Mouse (Mus musculus) liver, embryonic 14 days (tissue): ENCODE measurements around the gene Tescl. TPM values are rescaled to one million over a fixed set of nuclear protein-coding genes. Genes with fewer than 3 reads are reported as not detected.

Experiments
- polyA plus RNA-seq: library from polyadenylated mRNA; depleted of rRNA; stranded (reverse); fragments of >200 nt; gene quantifications from 2 replicates; pipeline ENCODE4 v1.2.3, GENCODE M21; 2012; rRNA removed

Tescl gene
- not detected in 2 replicates for polyA plus RNA-seq

DNA sequence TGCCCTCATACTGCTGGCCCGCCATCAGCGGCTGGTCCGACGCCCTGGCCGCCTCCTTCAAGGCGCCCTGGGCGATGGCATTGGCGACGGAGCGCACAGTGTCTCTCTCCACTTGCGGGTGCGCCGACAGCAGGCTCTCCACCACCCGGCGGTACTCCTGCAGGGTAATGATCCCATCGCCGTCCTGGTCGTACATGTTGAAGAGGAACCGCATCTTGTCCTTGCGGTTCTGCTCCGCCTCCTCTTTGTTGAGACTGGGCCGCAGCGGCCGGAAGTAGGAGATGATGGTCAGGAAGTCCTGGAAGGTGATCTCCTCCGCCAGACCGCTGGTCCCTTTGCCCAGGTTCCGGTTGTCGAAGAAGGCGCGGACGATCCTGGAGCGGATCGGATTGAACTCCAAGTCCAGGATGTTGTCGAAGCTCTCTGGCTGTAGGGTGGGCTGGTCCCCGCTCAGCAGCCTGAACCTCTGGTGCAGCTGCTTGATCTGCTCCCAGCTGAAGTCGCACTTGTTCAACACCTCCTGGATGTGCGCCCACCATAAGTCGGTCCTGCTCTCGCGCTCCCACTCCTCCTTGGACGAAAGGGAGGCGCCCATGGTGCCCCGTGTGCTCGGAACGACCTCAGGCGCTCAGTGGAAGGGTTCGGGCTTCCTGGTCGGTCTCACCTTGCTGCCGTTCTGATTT, at the start of gene Tescl:
Tescl (minus strand) TSS at position 633 of the 683 bp plus-strand sequence.

DNA sequence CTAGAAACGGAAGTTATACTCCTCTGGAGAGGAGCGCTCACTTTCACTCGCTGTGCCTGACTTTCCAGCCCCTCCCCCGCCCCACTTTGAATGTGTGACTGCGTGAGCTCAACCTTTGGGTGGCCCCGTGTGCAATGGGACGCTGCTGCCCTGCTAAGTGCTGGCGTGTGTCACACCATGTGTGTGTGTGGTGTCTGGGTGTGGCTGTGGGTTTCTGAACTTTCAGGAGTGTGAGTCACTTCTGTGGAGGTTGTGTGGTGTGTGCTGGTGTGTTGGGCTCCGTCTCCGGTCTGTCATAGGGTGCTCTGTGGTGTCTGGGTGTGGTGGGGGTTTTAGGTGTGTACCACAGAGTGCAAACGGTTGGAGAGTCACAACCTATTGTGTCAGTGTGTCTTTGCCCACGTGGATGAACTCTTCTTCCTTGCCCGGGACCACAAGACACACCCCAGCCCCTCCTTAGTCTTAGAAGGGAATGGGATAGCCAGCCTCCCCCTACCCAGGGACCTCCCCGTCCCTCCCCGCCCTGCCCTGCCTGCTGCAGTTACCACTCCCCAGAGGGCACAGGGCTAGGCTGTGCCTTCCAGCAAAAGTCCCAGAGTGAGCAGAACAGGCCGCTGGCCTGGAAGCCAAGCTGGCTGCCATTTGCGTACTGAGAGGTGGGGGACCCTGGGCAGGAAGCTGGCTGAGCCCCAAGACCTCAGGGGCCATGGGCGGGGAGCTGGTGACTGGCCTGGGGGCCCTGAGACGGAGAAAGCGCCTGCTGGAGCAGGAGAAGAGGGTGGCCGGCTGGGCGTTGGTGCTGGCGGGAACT, 36.2 kb upstream of the Tescl start, which contains the start of gene Kcnn4:
Kcnn4 (plus strand) TSS at position 533 of the 811 bp plus-strand sequence.

DNA sequence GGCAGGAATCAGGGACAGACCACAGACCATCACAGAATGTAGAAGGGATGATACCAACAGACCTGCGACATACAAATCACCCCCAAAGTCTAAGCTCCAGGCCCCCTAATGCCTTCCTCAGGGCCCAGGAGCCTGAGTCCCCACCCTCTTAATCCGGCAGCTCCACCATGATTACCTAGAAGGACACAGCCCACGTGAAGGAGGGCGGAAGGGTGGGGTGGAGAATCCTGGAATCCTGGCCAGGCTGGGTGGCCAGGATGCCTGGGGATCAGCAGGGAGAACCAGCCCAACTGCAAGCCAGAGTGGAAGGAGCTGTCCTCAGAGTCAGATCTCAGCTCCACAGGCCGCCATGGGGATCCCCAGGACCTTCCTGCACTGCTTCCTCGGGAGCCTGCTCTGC, 15.2 kb upstream of the Tescl start, which contains the start of gene Lypd5:
Lypd5 (plus strand) TSS at position 301 of the 400 bp plus-strand sequence.

DNA sequence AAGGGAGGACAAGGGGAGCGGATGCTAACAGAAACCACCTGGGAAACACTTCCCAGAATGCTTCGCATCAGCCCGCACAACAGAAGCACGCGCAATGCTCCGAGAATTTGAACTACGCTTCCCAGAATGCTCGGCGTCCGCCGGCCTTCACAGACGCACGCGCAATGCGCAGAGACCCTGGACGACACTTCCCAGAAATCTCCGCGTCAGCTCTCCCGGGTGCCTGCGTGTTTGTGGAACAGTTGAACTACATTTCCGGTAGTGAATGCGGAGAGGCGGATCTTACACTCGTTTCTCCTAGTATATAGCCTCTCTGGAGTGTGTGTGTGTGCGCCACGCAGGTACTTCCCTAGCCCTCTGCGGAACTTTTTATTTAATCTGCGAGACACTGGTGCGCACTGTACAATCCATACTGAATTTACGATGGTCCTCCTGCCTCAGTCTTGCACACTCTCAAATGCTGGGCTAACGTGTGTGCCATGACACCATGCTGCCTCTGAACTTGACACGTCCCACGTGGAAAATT, 17.1 kb downstream of the Tescl start, which contains the start of gene Zfp94:
Zfp94 (minus strand) TSS at position 100 of the 526 bp plus-strand sequence.

DNA sequence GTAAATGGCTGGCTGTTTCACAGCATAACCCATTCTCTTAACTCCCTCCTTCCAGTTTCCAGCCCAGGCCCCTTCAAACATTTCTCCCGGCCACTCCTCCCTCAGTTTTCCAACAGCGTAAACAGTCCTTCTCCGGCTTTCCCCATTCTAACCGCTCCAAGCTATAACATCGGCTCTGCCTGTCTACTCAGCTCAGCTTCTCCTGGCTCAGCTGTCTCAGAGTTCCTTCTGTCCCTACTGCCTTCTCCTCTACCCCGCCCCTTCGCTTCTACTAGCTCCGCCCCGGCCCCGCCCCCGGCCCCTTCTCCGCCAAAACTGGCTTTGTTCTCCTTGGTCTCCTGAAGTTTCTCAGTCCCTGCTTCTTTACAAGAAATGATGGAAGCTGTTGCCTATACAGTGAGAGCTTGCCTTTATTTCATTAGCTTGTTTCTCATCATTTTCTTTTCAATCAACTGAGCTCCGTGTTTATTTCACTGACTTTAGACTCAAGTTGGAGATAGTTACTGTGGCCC, 32.9 kb downstream of the Tescl start, which contains the start of gene Zfp61:
Zfp61 (minus strand) TSS at position 462 of the 512 bp plus-strand sequence.

Other genes starting within 250 kb of the Tescl start
- gene Zfp112, start 221.6 kb downstream of the Tescl start, polyA plus RNA-seq: 0.37 and 0.50 TPM in 2 replicates
- 2.0 and 2.1 TPM in 2 replicates for gene Zfp235, start 199.8 kb downstream of the Tescl start, polyA plus RNA-seq
- 0.14 and 0.17 TPM in 2 replicates for gene Zfp114, start 158.9 kb downstream of the Tescl start, polyA plus RNA-seq
- gene Zfp111, start 122.5 kb downstream of the Tescl start, polyA plus RNA-seq: 0.77 and 0.83 TPM in 2 replicates
- 0.79 and 0.90 TPM in 2 replicates for gene Zfp109, start 96.4 kb downstream of the Tescl start, polyA plus RNA-seq
- 0.21 and 0.28 TPM in 2 replicates for gene Zfp108, start 79.1 kb downstream of the Tescl start, polyA plus RNA-seq
- 0.62 and 0.68 TPM in 2 replicates for gene Zfp93, start 63.5 kb downstream of the Tescl start, polyA plus RNA-seq
- gene Zfp61, start 32.7 kb downstream of the Tescl start, polyA plus RNA-seq: 2.7 and 3.1 TPM in 2 replicates
- 1.7 and 1.9 TPM in 2 replicates for gene Zfp94, start 17.3 kb downstream of the Tescl start, polyA plus RNA-seq
- not detected in 2 replicates for gene Lypd5, start 15.3 kb upstream of the Tescl start, polyA plus RNA-seq
- gene Kcnn4, start 36.3 kb upstream of the Tescl start, polyA plus RNA-seq: 96.6 and 108 TPM in 2 replicates
- gene Smg9, start 65.7 kb upstream of the Tescl start, polyA plus RNA-seq: 18.1 and 19.0 TPM in 2 replicates
- 0.01 TPM in 1 of 2 replicates, not detected in the other for gene Irgc1, start 118.4 kb upstream of the Tescl start, polyA plus RNA-seq
- gene Plaur, start 128.5 kb upstream of the Tescl start, polyA plus RNA-seq: 1.7 and 2.1 TPM in 2 replicates
- 0.27 and 0.43 TPM in 2 replicates for gene Cadm4, start 148.1 kb upstream of the Tescl start, polyA plus RNA-seq
- 3.0 and 3.6 TPM in 2 replicates for gene Zfp428, start 173.1 kb upstream of the Tescl start, polyA plus RNA-seq
- not detected in 2 replicates for gene AC161166.1, start 178.5 kb upstream of the Tescl start, polyA plus RNA-seq
- 1.7 and 1.9 TPM in 2 replicates for gene Irgq, start 196.8 kb upstream of the Tescl start, polyA plus RNA-seq
- gene Pinlyp, start 212.2 kb upstream of the Tescl start, polyA plus RNA-seq: 0.03 TPM in 1 of 2 replicates, not detected in the other
- 27.1 and 28.3 TPM in 2 replicates for gene Xrcc1, start 212.4 kb upstream of the Tescl start, polyA plus RNA-seq